Mouse (Mus musculus) MEL (cell line): Measurements from ENCODE around the gene Rbms3.

Experiments
- CHD1 ChIP-seq: IDR thresholded peaks from 2 replicates; pipeline ENCODE4 v1.6.1; 2012; ENCODE audit warnings: low read depth, mild to moderate bottlenecking, inconsistent platforms, low read length, improper control_type of control experiment
- CTCF ChIP-seq, 3 experiments: IDR thresholded peaks in 2 of 3; conservative IDR thresholded peaks in 1 of 3; 2 replicates each; pipeline ENCODE4 v1.5.1; 2011 to 2012; ENCODE audit warnings: low read length in 3 of 3, low read depth in 2 of 3, mild to moderate bottlenecking in 2 of 3, improper control_type of control experiment in 1 of 3, inconsistent platforms in 1 of 3, mixed read lengths in 1 of 3, moderate library complexity in 1 of 3; ENCODE audit not compliant: control insufficient read depth in 1 of 3, insufficient read depth in 1 of 3, poor library complexity in 1 of 3, severe bottlenecking in 1 of 3
- KAT2A ChIP-seq: conservative IDR thresholded peaks from 2 replicates; pipeline ENCODE4 v1.6.1; 2012; ENCODE audit warnings: low read depth, low read length, improper control_type of control experiment, inconsistent platforms
- POLR2A ChIP-seq, 2 experiments: IDR thresholded peaks; 2 replicates each; pipeline ENCODE4 v1.6.1; 2011 to 2012; ENCODE audit warnings: low read length in 2 of 2, mild to moderate bottlenecking in 2 of 2, control low read depth in 1 of 2, improper control_type of control experiment in 1 of 2, low read depth in 1 of 2, moderate library complexity in 1 of 2; ENCODE audit not compliant: control insufficient read depth in 1 of 2, insufficient read depth in 1 of 2, poor library complexity in 1 of 2
- POLR2AphosphoS2 ChIP-seq: IDR thresholded peaks from 2 replicates; pipeline ENCODE4 v1.6.1; 2011; ENCODE audit warnings: low read length, improper control_type of control experiment
- POLR2AphosphoS5 ChIP-seq: IDR thresholded peaks from 2 replicates; pipeline ENCODE4 v1.6.1; 2012; ENCODE audit warnings: low read depth, borderline replicate concordance, mild to moderate bottlenecking, inconsistent platforms, low read length, moderate library complexity, mixed read lengths
- RCOR1 ChIP-seq: IDR thresholded peaks from 2 replicates; pipeline ENCODE4 v1.6.1; 2012; ENCODE audit warnings: low read depth, mild to moderate bottlenecking, inconsistent platforms, low read length, improper control_type of control experiment
- SIN3A ChIP-seq: IDR thresholded peaks from 2 replicates; pipeline ENCODE4 v1.6.1; 2012; ENCODE audit warnings: low read length, improper control_type of control experiment, inconsistent platforms
- USF2 ChIP-seq, 2 experiments: IDR thresholded peaks; 2 replicates each; pipeline ENCODE4 v1.6.1; 2011 to 2012; ENCODE audit warnings: improper control_type of control experiment in 2 of 2, low read length in 2 of 2, borderline replicate concordance in 1 of 2, inconsistent platforms in 1 of 2, low read depth in 1 of 2, mild to moderate bottlenecking in 1 of 2; ENCODE audit not compliant: insufficient read depth in 1 of 2
- ZNF384 ChIP-seq: IDR thresholded peaks from 2 replicates; pipeline ENCODE4 v1.6.1; 2012; ENCODE audit warnings: low read depth, mild to moderate bottlenecking, inconsistent platforms, low read length, improper control_type of control experiment

GRCm38 (mm10) chr9:116912493-116912847, 717.2 kb downstream of the Rbms3 start:
- TF ChIP-seq SIN3A, result no peak
- no peak for TF ChIP-seq POLR2A (IDR thresholded peaks at IDR 0.05; ENCODE audit: control insufficient read depth in 1 of 2, insufficient read depth in 1 of 2, low read depth in 1 of 2, low read length in 2 of 2, poor library complexity in 1 of 2)
- no peak for TF ChIP-seq CTCF (IDR thresholded peaks at IDR 0.05 in 2 of 3, conservative IDR thresholded peaks at IDR 0.05 in 1 of 3; ENCODE audit: control insufficient read depth in 1 of 3, insufficient read depth in 1 of 3, low read depth in 2 of 3, low read length in 3 of 3, poor library complexity in 1 of 3, severe bottlenecking in 1 of 3)
- no peak for TF ChIP-seq ZNF384
- TF ChIP-seq POLR2AphosphoS5, result no peak
- TF ChIP-seq KAT2A, result no peak
- no peak for TF ChIP-seq RCOR1
- no peak for TF ChIP-seq CHD1
- no peak for TF ChIP-seq POLR2AphosphoS2
- no peak for TF ChIP-seq USF2 (IDR thresholded peaks at IDR 0.05; ENCODE audit: borderline replicate concordance in 1 of 2, insufficient read depth in 1 of 2, low read depth in 1 of 2, low read length in 2 of 2)
